Mouse (Mus musculus) spleen, adult 2 months (tissue): ENCODE data around the gene Prmt2.

ENCODE experiments used
- CTCF ChIP-seq: fragments of 200-500 bp; IDR thresholded peaks from 2 replicates; pipeline ENCODE4 v1.5.1; 2011; ENCODE audit warnings: mild to moderate bottlenecking, inconsistent platforms; ENCODE audit not compliant: insufficient read depth, insufficient read length, insufficient replicate concordance; ENCODE audit errors: extremely low read depth
- POLR2A ChIP-seq: fragments of 200-500 bp; IDR thresholded peaks from 2 replicates; pipeline ENCODE4 v1.6.1; 2011; ENCODE audit warnings: low read depth, low read length, inconsistent platforms

- no peak for TF ChIP-seq CTCF
- TF ChIP-seq POLR2A = no peak
Observed at GRCm38 (mm10) chr10:76262431-76262830, 24.8 kb upstream of the Prmt2 start.
